Mouse (Mus musculus) thymus, postnatal 25 days (tissue): ENCODE data around the gene Atp6v1e1.
A peak's percentile ranks its signal among the peaks of the same experiment; 100 is the strongest.
"Not testable (repeated sequence)": the region's sequence is repeated elsewhere in the genome, so short reads cannot be mapped to it uniquely, and the experiment has no call there.

Experiments
- DNase-seq: peaks from one replicate; pipeline ENCODE4 v3.0.0; 2022

Gene Atp6v1e1

DNA sequence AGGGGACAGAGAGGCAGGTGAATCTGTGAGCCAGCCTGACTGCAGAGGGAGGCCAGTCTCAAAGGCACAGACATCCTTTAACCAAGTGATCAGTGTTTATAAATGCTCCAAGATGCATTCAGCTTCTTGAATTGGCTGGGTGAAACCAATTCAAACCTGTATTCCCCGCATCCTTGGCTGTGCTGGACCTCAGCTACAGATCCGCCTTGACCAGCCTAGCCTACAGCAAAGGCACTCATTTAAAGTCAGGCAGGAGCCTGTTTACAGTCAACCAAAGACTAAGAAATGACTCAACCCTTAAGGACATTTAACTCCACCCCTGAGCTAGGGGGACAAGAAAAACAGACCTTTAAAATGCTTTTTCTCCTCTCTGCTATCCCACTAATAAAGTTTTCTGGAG, 3.3 kb downstream of the Atp6v1e1 start:
- no peak for DNase-seq

DNA sequence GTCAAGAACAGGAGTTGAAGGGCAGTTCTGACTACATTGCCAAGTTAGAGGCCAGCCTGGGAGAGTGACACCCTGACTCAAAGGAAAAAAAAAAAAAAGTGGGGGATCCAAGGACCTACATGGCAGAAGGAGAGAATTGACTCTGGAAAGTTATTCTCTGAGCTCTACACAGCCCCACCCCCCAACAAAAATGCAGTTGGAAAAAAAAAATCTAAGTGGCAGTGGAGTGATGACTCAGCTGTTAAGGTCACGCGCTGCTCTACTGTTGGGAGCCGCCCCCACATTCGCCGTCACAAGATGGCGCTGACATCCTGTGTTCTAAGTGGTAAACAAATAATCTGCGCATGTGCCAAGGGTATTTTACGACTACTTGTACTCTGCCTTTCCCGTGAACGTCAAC, 10.6 kb downstream of the Atp6v1e1 start:
- not testable (repeated sequence) for DNase-seq

DNA sequence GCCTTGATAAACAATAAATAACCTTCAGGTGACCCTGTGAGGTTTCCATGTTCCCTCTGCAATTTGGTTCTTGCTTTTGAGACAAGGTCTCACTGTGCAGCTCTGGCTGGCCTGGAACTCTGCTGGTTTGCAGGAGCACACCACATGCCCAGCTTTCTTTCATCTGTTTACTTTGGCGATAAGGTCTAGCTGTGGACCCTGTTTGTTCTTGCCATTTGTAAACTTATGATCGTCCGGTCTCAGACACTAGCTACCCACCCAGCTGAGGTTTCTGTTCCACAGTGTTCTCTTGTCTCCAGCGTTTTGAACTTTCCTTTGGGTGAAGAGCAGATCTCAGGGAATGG, 14.9 kb downstream of the Atp6v1e1 start:
- DNase-seq, result no peak

DNA sequence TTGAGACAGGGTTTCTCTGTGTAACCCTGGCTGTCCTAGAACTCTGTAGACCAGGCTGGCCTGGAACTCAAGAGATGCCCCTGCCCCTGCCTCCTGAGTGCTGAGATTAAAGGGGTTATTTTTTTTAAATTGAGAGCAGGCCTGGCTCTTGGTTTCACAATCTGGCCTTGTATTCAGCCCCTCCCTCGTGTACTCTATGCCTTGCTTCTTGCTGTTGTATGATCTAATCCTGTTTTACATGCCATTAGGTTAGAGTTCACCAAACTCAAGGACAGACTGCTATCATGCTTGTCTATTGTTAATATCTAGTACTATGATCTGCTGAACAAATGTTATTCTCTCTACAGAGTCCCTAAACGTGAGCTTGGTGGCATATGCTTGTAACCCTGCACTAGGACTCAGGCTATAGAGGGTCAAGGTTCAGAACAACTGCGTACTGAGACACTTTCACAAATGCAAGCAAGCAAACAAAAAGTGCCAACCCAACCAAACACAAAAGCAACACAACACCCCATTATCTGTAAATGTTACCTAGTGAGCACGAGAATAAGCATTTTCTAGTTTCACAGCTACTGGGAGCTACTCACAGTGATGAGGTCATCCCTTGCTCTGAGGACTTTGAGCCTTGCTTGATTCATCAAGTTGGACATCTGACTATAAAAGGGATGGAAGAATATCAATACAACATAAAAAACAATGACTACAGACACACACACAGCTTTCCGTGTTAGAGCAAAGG, 15.4 kb downstream of the Atp6v1e1 start:
- no peak for DNase-seq

DNA sequence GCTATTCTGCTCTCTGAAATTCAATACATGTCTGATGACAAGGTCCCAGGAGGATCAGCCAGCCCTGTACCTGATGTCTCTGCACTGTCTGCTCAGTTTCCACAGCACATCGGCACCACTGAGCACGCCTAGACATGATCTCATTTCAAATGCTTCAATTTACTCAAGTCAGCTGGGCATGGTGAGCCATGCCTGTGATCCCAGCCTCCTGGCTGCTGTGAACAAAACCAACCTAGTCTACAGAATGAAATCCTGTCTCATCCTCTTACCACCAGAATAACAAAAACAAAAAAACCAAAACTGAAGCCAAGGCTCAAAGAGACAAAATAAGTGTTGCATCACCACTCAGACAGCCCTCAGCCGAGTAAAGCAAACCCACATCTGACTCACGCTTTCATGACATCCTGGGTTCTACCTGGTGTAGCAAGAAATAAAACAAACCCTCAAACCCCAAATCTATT, 23.0 kb downstream of the Atp6v1e1 start:
- peak; percentile 16 for DNase-seq

DNA sequence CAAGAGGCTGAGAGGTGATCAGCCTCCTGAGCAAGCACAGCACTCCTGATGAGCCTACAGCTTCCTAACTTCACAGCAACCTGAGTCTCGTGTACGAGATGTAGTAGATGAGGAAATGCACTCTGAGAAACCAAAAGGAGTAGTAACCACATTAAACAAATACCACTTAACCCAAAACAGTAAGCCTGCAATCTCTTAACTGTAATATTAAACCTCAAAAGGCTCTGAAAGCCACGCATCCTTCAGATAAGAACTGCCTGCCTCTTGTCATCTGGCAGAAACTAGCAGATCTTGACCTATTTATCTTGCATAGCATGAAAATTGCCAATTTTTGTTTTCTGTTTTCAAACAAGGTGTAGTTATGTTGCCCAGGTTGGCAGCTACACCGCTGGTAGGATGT, 23.7 kb downstream of the Atp6v1e1 start:
- no peak for DNase-seq

DNA sequence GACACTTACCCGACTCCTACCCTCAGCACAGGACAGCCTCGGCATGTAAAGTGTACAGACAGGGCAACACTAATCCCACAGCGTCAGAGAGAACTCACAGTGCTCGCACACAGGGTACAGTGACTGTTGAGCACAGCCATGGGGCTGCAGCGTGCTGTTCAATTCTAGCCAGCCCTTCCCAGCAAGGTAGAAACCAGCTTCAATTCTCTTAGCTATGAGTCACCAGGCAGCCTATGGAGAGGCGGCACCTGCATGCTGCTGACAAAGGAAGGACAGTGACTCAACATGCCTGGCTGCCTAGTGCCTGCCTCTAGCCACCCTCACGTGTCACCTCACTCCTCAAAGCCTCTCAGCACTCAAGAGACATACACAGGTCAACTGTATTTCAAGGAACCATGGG, 24.6 kb downstream of the Atp6v1e1 start:
- DNase-seq, result no peak

DNA sequence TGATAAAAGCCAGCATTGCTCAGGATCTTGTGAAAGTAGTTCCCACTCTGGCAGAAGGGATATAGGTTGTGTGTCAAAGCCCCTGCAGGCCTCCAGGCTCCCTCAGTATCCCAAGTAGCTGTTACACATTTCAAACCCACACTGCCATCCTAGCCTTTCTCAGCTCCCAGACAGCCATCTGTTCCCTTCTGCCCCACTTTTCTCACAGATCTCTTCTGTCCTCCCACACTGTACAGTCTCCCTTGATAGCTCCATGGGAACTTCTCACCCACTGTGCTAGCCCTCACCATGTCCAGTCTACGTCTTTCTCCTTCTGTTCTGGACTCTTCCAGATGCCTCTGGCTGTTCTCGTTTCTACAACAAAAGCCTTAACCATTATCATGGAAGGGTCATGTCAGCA, 26.5 kb downstream of the Atp6v1e1 start:
- no peak for DNase-seq

DNA sequence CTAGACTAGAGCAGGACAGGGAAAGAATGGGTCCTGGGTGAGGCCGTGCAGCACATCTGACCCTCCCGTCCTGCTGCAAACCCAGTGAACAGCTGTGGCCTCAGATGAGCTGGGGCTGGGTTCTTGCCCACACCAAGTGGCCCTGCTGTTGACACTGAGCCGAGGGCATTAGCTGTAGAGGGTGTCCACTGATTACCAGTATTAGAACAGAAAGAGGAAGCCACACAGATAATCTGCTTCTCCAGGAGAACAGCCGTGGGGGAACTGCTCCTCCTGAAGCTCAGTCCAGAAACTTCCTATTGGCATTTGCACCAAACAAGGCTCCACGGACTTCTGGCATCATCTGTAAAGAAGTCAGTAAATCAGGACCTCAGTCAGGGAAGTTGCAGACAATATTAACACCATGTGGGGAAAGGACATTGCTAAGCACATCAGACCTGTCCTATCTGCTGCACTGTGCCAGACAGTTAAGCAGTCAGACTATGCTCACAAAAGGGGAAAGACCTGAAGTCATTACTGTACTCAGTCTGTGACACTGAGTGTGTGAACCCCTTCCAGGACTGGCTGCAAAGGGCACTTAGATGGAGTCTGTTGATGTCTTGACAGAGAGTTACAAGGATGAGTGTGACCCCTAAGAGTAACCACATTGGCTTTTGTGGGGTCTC, 27.0 kb downstream of the Atp6v1e1 start:
- no peak for DNase-seq

DNA sequence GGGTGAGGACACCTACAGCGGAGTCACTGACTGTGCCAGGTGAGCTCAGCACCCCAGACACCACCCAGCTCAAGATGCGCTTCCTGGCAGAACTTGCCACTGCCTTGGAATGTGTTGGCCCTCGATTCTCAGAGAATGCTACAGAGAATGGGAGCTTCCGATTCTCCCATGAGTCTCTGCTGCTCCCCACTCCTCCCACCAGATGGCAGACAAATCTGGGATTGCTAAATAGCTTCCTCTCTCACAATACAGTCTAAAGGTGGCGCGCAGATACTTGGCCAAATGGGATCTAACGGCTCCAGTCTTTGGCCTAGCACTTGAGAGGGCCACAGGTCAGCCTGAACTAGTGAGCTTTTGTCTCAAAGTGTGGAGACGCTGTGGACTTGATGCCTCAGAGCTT, 29.6 kb downstream of the Atp6v1e1 start:
- DNase-seq, result no peak

DNA sequence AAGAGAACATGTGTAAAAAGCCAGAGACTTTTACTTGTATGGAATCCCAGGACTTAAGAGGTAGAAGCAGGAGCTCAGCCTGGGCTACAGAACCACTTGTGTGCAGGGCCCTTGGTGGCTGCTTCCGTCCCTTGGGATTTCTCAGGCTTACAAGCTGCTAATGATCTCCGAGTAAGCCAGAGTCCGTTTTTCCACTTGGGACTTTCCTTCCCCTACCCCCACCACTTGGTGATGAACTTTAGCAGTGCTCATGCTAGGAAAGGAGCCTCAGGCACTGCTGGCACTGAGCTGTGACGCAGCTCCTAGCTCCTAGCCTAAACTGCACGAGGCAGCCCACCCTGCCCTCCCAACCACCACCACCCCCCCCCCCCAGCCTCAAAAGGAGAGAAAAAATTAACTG, 31.9 kb downstream of the Atp6v1e1 start:
- no peak for DNase-seq

DNA sequence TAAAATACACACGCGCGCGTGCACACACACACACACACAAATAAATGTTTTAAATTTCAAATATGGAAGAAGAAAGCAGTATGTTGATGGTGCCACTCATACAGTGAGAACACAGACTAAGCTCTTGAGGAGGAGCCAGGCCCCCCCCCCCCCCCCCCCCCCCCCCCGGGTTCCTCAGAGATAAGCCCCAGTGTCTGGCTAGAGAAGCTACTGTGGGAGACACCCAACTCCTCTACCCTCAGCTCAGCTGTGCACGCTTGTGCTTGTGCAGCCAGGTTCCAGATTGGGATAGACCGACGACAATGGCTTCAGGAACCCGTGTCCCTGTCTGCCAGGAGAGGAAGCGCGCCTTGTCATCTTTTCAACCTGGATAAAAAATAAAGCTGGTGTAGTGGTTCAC, 32.4 kb downstream of the Atp6v1e1 start:
- no peak for DNase-seq

DNA sequence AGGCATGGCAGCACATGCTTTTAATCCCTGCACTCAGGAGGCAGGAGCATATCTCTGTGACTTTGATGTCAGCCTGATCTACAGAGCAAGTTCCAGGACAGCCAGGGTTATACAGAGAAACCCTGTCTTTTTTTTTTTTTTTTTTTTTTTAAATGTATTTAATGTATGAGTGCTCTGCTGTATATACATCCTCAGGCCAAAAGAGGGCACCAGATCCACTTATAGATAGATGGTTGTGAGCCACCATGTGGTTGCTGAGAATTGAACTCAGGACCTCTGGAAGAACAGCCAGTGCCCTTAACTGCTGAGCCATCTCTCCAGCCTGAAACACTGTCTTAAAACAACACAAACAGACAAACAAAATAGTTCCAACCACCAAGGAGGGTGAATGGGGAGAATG, 33.7 kb downstream of the Atp6v1e1 start:
- peak; percentile 19 for DNase-seq

DNA sequence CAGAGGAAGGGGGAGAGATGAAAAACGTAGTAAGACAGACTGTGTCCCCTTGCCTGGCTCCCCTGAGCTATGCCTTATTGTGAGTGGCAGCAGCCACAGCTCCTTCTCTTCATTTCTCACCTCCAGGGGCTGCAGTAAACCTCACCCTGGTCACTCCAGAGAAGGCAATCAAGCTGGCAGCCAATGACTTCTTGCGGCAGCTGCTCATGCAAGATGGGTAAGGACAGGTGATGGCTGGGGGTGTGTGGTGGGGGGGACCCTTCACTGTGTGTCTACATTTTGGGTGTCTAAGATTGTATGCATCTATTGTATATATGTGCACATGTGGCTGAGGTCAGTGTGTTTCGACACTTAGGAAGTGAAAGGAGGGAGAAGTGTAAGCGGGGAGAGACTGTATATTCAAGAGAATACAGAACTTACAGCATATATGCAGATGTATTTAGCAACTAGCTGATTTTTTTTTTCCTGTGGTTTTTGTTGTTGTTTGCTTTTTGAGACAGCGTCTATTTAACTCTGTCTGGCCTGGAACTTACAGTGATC, 34.5 kb downstream of the Atp6v1e1 start:
- DNase-seq, result no peak

DNA sequence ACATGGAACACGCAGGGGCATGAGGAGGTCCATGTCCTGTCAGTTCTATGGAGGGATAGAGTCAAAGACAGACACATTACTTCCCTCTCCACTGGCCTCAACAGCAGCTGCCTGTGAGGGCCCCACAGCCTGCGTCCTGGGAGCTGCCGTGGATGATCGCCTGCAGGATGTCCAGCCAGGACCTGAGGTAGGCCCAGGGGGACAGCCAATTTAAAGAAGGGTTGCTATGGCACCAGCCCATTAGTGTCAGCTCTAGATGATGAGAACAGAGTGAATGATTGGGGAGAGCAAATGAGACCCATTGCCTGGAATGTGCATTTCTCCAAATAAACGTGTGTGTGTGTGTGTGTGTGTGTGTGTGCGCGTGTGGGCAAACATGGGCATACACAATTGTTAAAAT, 38.2 kb downstream of the Atp6v1e1 start:
- no peak for DNase-seq

DNA sequence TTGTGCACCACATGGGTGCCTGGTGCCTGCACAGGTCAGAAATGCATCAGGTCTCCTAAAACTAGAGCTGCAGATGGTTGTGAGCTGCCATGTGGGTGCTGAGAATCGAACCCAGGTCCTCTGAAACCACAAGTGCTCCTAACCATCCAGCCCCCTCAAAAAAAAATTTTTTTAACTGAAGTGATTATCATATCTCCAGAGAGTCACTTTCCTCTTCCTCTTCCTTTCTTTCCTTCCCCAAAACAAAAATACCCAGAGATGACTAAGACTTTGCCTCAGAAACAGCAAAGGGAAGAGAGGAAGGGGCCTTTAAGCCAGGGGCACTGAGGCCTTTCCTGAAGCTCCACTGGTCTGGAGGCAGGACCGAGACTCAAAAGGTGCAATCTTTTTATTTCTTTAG, 39.6 kb downstream of the Atp6v1e1 start:
- DNase-seq, result no peak

DNA sequence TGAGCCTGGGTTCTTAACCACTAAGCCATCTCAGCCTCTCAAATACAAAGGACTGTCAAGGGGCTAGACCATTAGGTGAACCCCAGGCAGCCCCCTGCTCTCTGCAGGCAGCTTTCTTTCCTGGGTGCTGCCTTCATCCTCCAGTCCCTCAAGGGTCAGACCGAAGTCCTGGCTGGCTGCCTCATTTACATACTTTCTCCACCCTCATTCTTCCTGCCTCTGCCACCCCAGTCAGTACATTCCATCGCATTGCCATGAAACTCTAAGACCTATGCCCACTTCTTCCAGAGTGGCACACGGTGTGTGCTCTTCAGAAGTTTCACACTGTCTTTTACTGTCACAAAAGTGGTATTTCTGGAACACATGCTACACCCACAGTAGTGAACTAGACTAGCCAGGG, 44.4 kb downstream of the Atp6v1e1 start:
- no peak for DNase-seq

DNA sequence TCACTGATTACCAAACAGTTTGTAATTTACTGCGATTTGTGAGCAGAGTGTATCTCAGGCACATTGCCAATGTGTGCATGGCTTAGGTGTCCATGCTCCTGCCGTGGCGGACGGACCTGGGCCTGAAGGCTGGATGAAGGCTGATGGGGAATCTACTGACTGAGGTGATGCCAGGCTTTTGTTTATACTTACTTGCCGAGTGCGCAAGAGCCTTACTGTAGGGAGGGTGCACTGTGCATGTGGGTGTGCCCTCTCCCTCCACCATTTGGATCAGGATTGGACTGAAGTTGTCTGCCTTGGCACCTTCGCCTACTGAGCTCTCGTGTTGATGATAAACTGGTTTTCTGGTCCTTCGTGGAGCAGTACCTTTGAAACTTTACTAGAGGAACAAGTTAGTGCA, 45.1 kb downstream of the Atp6v1e1 start:
- DNase-seq, result no peak

DNA sequence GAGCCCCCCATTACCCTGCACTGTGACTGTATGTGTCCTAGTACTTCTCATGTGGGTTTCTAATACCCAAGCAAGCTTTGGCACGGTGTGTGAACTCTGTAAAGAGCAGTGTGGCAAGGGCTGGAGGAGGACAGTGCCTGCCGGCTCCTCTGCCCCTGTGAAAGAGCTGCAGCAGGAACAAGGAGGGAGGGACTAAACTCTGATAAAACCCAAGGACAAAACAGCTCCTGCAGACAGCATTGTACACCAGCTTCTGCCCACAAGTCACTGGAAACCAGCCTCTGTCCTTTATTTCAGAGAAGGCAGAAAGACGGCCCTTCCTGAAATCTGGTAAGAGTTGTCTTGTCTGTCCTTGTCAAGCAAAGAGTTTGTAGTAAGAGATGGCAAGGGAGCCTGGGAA, 46.3 kb downstream of the Atp6v1e1 start:
- no peak for DNase-seq

DNA sequence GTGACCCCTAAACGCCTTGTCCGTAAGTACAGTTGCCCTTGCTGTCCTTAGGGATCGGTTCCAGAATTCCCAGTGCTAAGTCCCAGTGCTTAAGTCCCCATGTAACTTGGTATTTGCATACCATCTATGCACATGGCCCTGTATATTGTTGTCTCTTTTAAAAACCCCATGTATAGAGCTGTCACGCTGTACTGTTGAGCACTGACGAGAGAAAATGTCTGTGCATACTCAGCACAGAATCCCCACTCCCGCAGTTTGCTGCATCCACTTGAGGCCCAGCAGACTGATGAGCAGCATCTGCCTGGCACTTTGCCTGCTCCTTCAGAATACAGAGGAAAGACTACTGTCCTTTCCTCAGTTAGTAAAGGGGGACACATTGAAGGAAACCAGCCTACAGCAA, 48.8 kb downstream of the Atp6v1e1 start:
- DNase-seq, result no peak

DNA sequence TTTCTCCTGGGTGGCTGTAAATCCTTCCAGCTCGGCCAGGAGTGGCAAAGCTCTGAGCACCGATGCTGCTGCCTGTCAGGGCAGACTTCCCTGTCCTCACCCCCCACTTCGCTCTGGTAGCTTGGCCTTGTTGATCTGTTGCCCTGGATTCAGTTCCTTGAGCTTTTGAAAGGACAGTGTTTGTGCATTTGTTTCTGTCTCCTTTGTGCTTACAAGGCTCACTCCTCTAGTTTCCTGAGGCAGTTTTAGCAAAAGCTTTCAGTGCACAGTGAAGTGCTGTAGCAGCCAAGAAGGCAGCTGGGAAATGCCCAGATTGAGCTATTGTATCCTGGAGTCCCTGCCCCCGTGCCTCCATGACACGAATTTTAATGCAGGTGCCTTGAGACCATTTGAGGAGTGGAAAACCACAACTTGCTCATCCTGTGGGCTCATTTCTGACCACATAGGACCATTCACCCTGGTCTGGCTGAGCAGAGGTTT, 49.4 kb downstream of the Atp6v1e1 start, which contains the start of gene Slc25a18:
Slc25a18 (plus strand) TSS at position 430 of the 480 bp plus-strand sequence.
- no peak for DNase-seq

DNA sequence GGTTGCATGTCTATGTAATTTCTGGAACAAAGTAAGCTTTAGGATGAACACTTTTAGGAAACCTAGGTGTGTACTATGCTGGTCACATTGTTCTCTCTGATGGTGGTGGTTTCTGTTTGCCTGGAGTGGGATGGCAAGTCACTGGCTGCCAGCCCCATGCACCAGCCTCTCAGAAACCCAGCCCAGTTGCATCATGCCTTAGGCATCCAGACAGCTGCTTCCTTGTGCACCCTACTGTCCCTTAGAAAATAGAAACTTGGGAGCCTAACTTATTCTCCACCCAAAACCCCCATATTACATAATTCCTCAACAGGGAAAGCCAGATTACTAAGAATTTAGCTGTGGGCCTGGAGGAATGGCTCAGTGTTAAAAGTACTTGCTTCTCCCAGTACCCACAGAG, 50.6 kb downstream of the Atp6v1e1 start:
- no peak for DNase-seq

DNA sequence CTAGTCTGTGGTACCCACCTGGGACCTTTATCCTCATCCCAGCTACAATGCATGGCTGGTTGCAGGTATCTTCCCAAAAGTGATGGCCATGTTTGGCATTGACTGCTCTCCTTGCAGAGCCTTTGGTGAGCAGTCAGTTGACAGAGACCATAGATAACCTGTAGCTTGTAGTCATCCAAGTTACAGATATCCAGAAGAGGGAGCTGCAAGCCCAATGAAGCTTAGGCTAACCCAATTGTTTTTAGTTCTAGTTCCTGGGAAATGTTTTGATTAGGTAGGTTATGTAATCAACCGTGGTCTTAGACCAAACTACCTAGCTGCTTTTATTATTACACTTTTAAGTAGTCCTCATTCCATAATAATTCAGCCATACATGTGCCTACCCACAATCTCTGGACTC, 51.2 kb downstream of the Atp6v1e1 start:
- DNase-seq, result no peak

DNA sequence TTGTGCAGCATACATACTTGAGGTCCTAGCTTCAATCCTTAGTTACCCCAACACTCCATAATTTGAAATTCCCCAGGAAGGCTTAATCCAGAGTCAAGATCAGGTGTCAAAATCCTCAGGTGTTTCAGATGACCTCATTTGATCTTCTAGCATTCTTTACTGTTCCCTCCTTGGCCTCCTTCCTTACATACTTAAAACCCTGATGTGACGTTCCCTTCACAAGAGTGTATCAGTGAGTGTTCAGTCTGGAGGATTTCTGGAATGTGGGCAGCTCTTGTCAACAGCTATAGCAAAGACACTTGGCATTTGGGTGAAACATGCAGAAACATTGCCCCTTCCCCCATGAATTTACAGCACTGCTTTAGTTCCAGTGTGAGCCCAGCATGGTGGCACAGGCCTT, 52.6 kb downstream of the Atp6v1e1 start:
- DNase-seq, result no peak
